Mouse (Mus musculus) small intestine, adult 2 months (tissue): Measurements from ENCODE around the gene Stx19. TPM values are rescaled to one million over a fixed set of nuclear protein-coding genes. Genes with fewer than 3 reads are reported as not detected.

Source experiments
- H3K27ac ChIP-seq: fragments of 200-500 bp; 2 replicates; pipeline ENCODE4 v1.5.1; 2012; ENCODE audit warnings: low read depth, low read length, control low read depth, inconsistent platforms; ENCODE audit not compliant: insufficient read depth
- H3K27me3 ChIP-seq: fragments of 200-500 bp; 2 replicates; pipeline ENCODE4 v1.6.1; 2012; ENCODE audit warnings: mild to moderate bottlenecking, moderate library complexity, low read length, inconsistent platforms; ENCODE audit not compliant: control insufficient read depth, insufficient read depth
- H3K36me3 ChIP-seq: fragments of 200-500 bp; 2 replicates; pipeline ENCODE4 v1.6.1; 2012; ENCODE audit warnings: mild to moderate bottlenecking, low read length, control low read depth, inconsistent platforms; ENCODE audit not compliant: control insufficient read depth, insufficient read depth
- H3K4me1 ChIP-seq: fragments of 200-500 bp; 2 replicates; pipeline ENCODE4 v1.6.1; 2012; ENCODE audit warnings: low read length, inconsistent platforms, mixed read lengths; ENCODE audit not compliant: control insufficient read depth, insufficient read depth, insufficient read length
- H3K4me3 ChIP-seq: fragments of 200-500 bp; 2 replicates; pipeline ENCODE4 v1.5.1; 2012; ENCODE audit warnings: low read depth, mild to moderate bottlenecking, control low read depth, inconsistent platforms, low read length, moderate library complexity
- CTCF ChIP-seq: fragments of 200-500 bp; IDR thresholded peaks from 2 replicates; pipeline ENCODE4 v1.5.1; 2012; ENCODE audit warnings: low read depth, mild to moderate bottlenecking, control low read depth, inconsistent platforms, low read length, moderate library complexity, mixed read lengths; ENCODE audit not compliant: insufficient replicate concordance, insufficient read length; ENCODE audit errors: extremely low read depth
- POLR2A ChIP-seq: fragments of 200-500 bp; IDR thresholded peaks from 2 replicates; pipeline ENCODE4 v1.6.1; 2012; ENCODE audit warnings: low read depth, mild to moderate bottlenecking, control low read depth, inconsistent platforms, low read length, moderate library complexity
- WGBS: fragments of 180-500 bp; shearing (Covaris S2); methylation state at CpG from one replicate; pipeline ENCODE4 v1.1.7; 2018; 5-methylcytosine and 5-hydroxymethylcytosine counted together
- polyA plus RNA-seq: library from polyadenylated mRNA; depleted of rRNA; stranded (reverse); fragments of >200 nt; gene quantifications from 2 replicates; pipeline ENCODE4 v1.2.3, GENCODE M21; 2012; rRNA removed

The Stx19 gene
- polyA plus RNA-seq, 1 experiment = not detected

GRCm38 (mm10) chr16:62858018-62858417 lies 43.5 kb downstream of the Stx19 start:
- H3K27ac ChIP-seq = no peak overlapping the region
- peaks cover 3% of the 10 kb centered on the region for H3K4me1 ChIP-seq
- H3K36me3 ChIP-seq = no peaks in the 10 kb centered on the region
- no peak overlapping the region for H3K4me3 ChIP-seq
- TF ChIP-seq POLR2A (no peak), CTCF (no peak)
- 89% methylated on average over 1 of the region's 1 CpGs for WGBS
- H3K27me3 ChIP-seq = no peaks in the 10 kb centered on the region

- Histone ChIP-seq H3K36me3 (no peaks in the 10 kb centered on the region), H3K27ac (no peak overlapping the region), H3K4me1 (0 out of 2 replicates have a peak, but pooled peaks cover 1% of the 10 kb centered on the region), H3K27me3 (no peaks in the 10 kb centered on the region), H3K4me3 (no peak overlapping the region)
- 74% methylated on average over 1 of the region's 1 CpGs for WGBS
- TF ChIP-seq POLR2A = no peak
These were observed 45.7 kb downstream of the Stx19 start for GRCm38 (mm10) chr16:62860140-62860539.

GRCm38 (mm10) chr16:62861455-62861854 lies 47.0 kb downstream of the Stx19 start:
- no peak for TF ChIP-seq POLR2A
- TF ChIP-seq CTCF = no peak
- Histone ChIP-seq H3K27ac (no peak overlapping the region), H3K36me3 (no peaks in the 10 kb centered on the region), H3K27me3 (no peaks in the 10 kb centered on the region), H3K4me1 (no peaks in the 10 kb centered on the region), H3K4me3 (no peak overlapping the region)
- WGBS = 61% methylated on average over 6 of the region's 6 CpGs

- TF ChIP-seq CTCF (no peak), POLR2A (no peak)
- H3K4me3 ChIP-seq = no peak overlapping the region
- H3K27me3 ChIP-seq = no peaks in the 10 kb centered on the region
- no peaks in the 10 kb centered on the region for H3K4me1 ChIP-seq
- H3K36me3 ChIP-seq = no peaks in the 10 kb centered on the region
- 75% methylated on average over 5 of the region's 5 CpGs for WGBS
- H3K27ac ChIP-seq = no peak overlapping the region
These were observed 58.2 kb downstream of the Stx19 start for GRCm38 (mm10) chr16:62872688-62873117.

GRCm38 (mm10) chr16:62873180-62873579 lies 58.7 kb downstream of the Stx19 start:
- TF ChIP-seq POLR2A (no peak), CTCF (no peak)
- 74% methylated on average over 4 of the region's 4 CpGs for WGBS
- H3K27me3 ChIP-seq = no peaks in the 10 kb centered on the region
- no peaks in the 10 kb centered on the region for H3K4me1 ChIP-seq
- no peak overlapping the region for H3K27ac ChIP-seq
- H3K36me3 ChIP-seq = no peaks in the 10 kb centered on the region
- H3K4me3 ChIP-seq = no peak overlapping the region

Other genes starting within 250 kb of the Stx19 start
- 1.8 and 4.0 TPM in 2 replicates for gene Nsun3, start 27.9 kb upstream of the Stx19 start, polyA plus RNA-seq
- gene Arl13b, start 32.4 kb downstream of the Stx19 start, polyA plus RNA-seq = 0.81 and 4.9 TPM in 2 replicates
- gene Pros1, start 39.6 kb downstream of the Stx19 start, polyA plus RNA-seq = 1.9 and 2.4 TPM in 2 replicates